Mouse (Mus musculus): ENCODE results near the gene Gipc2. TPM values are rescaled to one million over a fixed set of nuclear protein-coding genes. Genes with fewer than 3 reads are reported as not detected.
"Not testable (repeated sequence)": the region's sequence is repeated elsewhere in the genome, so short reads cannot be mapped to it uniquely, and the experiment has no call there.

Gene Gipc2
- polyA plus RNA-seq, 1 experiment from 2014 or later: 12.3 TPM

GRCm38 (mm10) chr3:152204577-152204976 lies 38.5 kb upstream of the Gipc2 start:
- H3K27ac ChIP-seq (ENCODE audit: low read length): no peak overlapping the region
- 72% methylated on average over 3 of the region's 3 CpGs for WGBS
- no peaks in the 10 kb centered on the region for H3K9me3 ChIP-seq (ENCODE audit: control insufficient read depth, low read length)
- H3K36me3 ChIP-seq (ENCODE audit: control insufficient read depth, insufficient read depth, low read length): no peaks in the 10 kb centered on the region
- H3K27me3 ChIP-seq (ENCODE audit: control insufficient read depth, insufficient read depth, low read depth, low read length): no peaks in the 10 kb centered on the region
- H3K4me2 ChIP-seq (ENCODE audit: low read depth, low read length): no peak overlapping the region
- no peak overlapping the region for H3K4me3 ChIP-seq (ENCODE audit: low read length)
- 0 out of 2 replicates have a peak, but pooled peaks cover 3% of the 10 kb centered on the region for H3K4me1 ChIP-seq (replicated peaks; ENCODE audit: control insufficient read depth, insufficient read depth, low read length)
- H3K9ac ChIP-seq (ENCODE audit: low read length): no peak overlapping the region
- ATAC-seq (ENCODE audit: low read depth): no peak

GRCm38 (mm10) chr3:152203996-152204395 lies 38.0 kb upstream of the Gipc2 start:
- H3K4me2 ChIP-seq (ENCODE audit: low read depth, low read length): no peak overlapping the region
- no peak overlapping the region for H3K27ac ChIP-seq (ENCODE audit: low read length)
- H3K4me1 ChIP-seq (replicated peaks; ENCODE audit: control insufficient read depth, insufficient read depth, low read length): 0 out of 2 replicates have a peak, but pooled peaks cover under 1% of the 10 kb centered on the region
- H3K9me3 ChIP-seq (ENCODE audit: control insufficient read depth, low read length): no peaks in the 10 kb centered on the region
- H3K4me3 ChIP-seq (ENCODE audit: low read length): no peak overlapping the region
- WGBS: 41% methylated on average over 3 of the region's 3 CpGs
- H3K27me3 ChIP-seq (ENCODE audit: control insufficient read depth, insufficient read depth, low read depth, low read length): no peaks in the 10 kb centered on the region
- H3K36me3 ChIP-seq (ENCODE audit: control insufficient read depth, insufficient read depth, low read length): no peaks in the 10 kb centered on the region
- no peak for ATAC-seq (ENCODE audit: low read depth)
- H3K9ac ChIP-seq (ENCODE audit: low read length): no peak overlapping the region

GRCm38 (mm10) chr3:152203411-152203810 lies 37.4 kb upstream of the Gipc2 start:
- Histone ChIP-seq H3K27ac (ENCODE audit: low read length) (no peak overlapping the region), H3K9me3 (ENCODE audit: control insufficient read depth, low read length) (no peaks in the 10 kb centered on the region), H3K36me3 (ENCODE audit: control insufficient read depth, insufficient read depth, low read length) (no peaks in the 10 kb centered on the region), H3K4me3 (ENCODE audit: low read length) (no peak overlapping the region), H3K4me1 (replicated peaks; ENCODE audit: control insufficient read depth, insufficient read depth, low read length) (no peaks in the 10 kb centered on the region), H3K27me3 (ENCODE audit: control insufficient read depth, insufficient read depth, low read depth, low read length) (no peaks in the 10 kb centered on the region), H3K9ac (ENCODE audit: low read length) (no peak overlapping the region), H3K4me2 (ENCODE audit: low read depth, low read length) (no peak overlapping the region)
- ATAC-seq (ENCODE audit: low read depth): no peak
- WGBS: 80% methylated on average over 6 of the region's 6 CpGs

- H3K9ac ChIP-seq (ENCODE audit: low read length): no peak overlapping the region
- no peak overlapping the region for H3K4me2 ChIP-seq (ENCODE audit: low read depth, low read length)
- H3K9me3 ChIP-seq (ENCODE audit: control insufficient read depth, low read length): no peaks in the 10 kb centered on the region
- H3K4me3 ChIP-seq (ENCODE audit: low read length): no peak overlapping the region
- no peaks in the 10 kb centered on the region for H3K27me3 ChIP-seq (ENCODE audit: control insufficient read depth, insufficient read depth, low read depth, low read length)
- H3K36me3 ChIP-seq (ENCODE audit: control insufficient read depth, insufficient read depth, low read length): no peaks in the 10 kb centered on the region
- ATAC-seq (ENCODE audit: low read depth): no peak
- H3K27ac ChIP-seq (ENCODE audit: low read length): no peak overlapping the region
- H3K4me1 ChIP-seq (replicated peaks; ENCODE audit: control insufficient read depth, insufficient read depth, low read length): no peaks in the 10 kb centered on the region
These were observed 36.9 kb upstream of the Gipc2 start for GRCm38 (mm10) chr3:152202942-152203341.

- no peak for ATAC-seq (ENCODE audit: low read depth)
- H3K36me3 ChIP-seq (ENCODE audit: control insufficient read depth, insufficient read depth, low read length): no peaks in the 10 kb centered on the region
- H3K4me1 ChIP-seq (replicated peaks; ENCODE audit: control insufficient read depth, insufficient read depth, low read length): no peaks in the 10 kb centered on the region
- no peak overlapping the region for H3K4me3 ChIP-seq (ENCODE audit: low read length)
- H3K9ac ChIP-seq (ENCODE audit: low read length): no peak overlapping the region
- no peak overlapping the region for H3K4me2 ChIP-seq (ENCODE audit: low read depth, low read length)
- H3K27me3 ChIP-seq (ENCODE audit: control insufficient read depth, insufficient read depth, low read depth, low read length): no peaks in the 10 kb centered on the region
- no peak overlapping the region for H3K27ac ChIP-seq (ENCODE audit: low read length)
- WGBS: 72% methylated on average over 2 of the region's 2 CpGs
- H3K9me3 ChIP-seq (ENCODE audit: control insufficient read depth, low read length): no peaks in the 10 kb centered on the region
These were observed 35.6 kb upstream of the Gipc2 start for GRCm38 (mm10) chr3:152201651-152202050.

GRCm38 (mm10) chr3:152201181-152201580 lies 35.2 kb upstream of the Gipc2 start:
- no peak overlapping the region for H3K4me3 ChIP-seq (ENCODE audit: low read length)
- no peaks in the 10 kb centered on the region for H3K4me1 ChIP-seq (replicated peaks; ENCODE audit: control insufficient read depth, insufficient read depth, low read length)
- H3K4me2 ChIP-seq (ENCODE audit: low read depth, low read length): no peak overlapping the region
- no peaks in the 10 kb centered on the region for H3K36me3 ChIP-seq (ENCODE audit: control insufficient read depth, insufficient read depth, low read length)
- no peaks in the 10 kb centered on the region for H3K9me3 ChIP-seq (ENCODE audit: control insufficient read depth, low read length)
- no peak for ATAC-seq (ENCODE audit: low read depth)
- H3K27ac ChIP-seq (ENCODE audit: low read length): no peak overlapping the region
- 82% methylated on average over 3 of the region's 3 CpGs for WGBS
- H3K27me3 ChIP-seq (ENCODE audit: control insufficient read depth, insufficient read depth, low read depth, low read length): no peaks in the 10 kb centered on the region
- H3K9ac ChIP-seq (ENCODE audit: low read length): no peak overlapping the region

- WGBS: 67% methylated on average over 3 of the region's 3 CpGs
- no peak for ATAC-seq (ENCODE audit: low read depth)
- Histone ChIP-seq H3K4me3 (ENCODE audit: low read length) (no peak overlapping the region), H3K4me2 (ENCODE audit: low read depth, low read length) (no peak overlapping the region), H3K4me1 (replicated peaks; ENCODE audit: control insufficient read depth, insufficient read depth, low read length) (no peaks in the 10 kb centered on the region), H3K27me3 (ENCODE audit: control insufficient read depth, insufficient read depth, low read depth, low read length) (no peaks in the 10 kb centered on the region), H3K9me3 (ENCODE audit: control insufficient read depth, low read length) (no peaks in the 10 kb centered on the region), H3K36me3 (ENCODE audit: control insufficient read depth, insufficient read depth, low read length) (no peaks in the 10 kb centered on the region), H3K27ac (ENCODE audit: low read length) (no peak overlapping the region), H3K9ac (ENCODE audit: low read length) (no peak overlapping the region)
These were observed 33.1 kb upstream of the Gipc2 start for GRCm38 (mm10) chr3:152199125-152199524.

- H3K27ac ChIP-seq (ENCODE audit: low read length): not testable (repeated sequence)
These were observed 31.2 kb upstream of the Gipc2 start for GRCm38 (mm10) chr3:152197246-152197645.

GRCm38 (mm10) chr3:152193635-152194097 lies 27.6 kb upstream of the Gipc2 start:
- H3K27me3 ChIP-seq (ENCODE audit: control insufficient read depth, insufficient read depth, low read depth, low read length): no peaks in the 10 kb centered on the region
- peak overlapping the region; percentile 53 for H3K4me2 ChIP-seq (ENCODE audit: low read depth, low read length)
- peak; percentile 94 for ATAC-seq (ENCODE audit: low read depth)
- peak overlapping the region; percentile 60 for H3K4me3 ChIP-seq (ENCODE audit: low read length)
- no peaks in the 10 kb centered on the region for H3K36me3 ChIP-seq (ENCODE audit: control insufficient read depth, insufficient read depth, low read length)
- WGBS: under 1% methylated on average over 17 of the region's 17 CpGs
- H3K27ac ChIP-seq (ENCODE audit: low read length): peak overlapping the region; percentile 93
- H3K9me3 ChIP-seq (ENCODE audit: control insufficient read depth, low read length): no peaks in the 10 kb centered on the region
- H3K4me1 ChIP-seq (replicated peaks; ENCODE audit: control insufficient read depth, insufficient read depth, low read length): peaks cover 17% of the 10 kb centered on the region
- peak overlapping the region; percentile 71 for H3K9ac ChIP-seq (ENCODE audit: low read length)

More at GRCm38 (mm10) chr3:152197246-152197645, 31.2 kb upstream of the Gipc2 start:
- not testable (repeated sequence) for H3K4me3 ChIP-seq (ENCODE audit: low read length); H3K36me3 ChIP-seq (ENCODE audit: control insufficient read depth, insufficient read depth, low read length); H3K4me2 ChIP-seq (ENCODE audit: low read depth, low read length); ATAC-seq (ENCODE audit: low read depth); H3K9ac ChIP-seq (ENCODE audit: low read length); H3K4me1 ChIP-seq (replicated peaks; ENCODE audit: control insufficient read depth, insufficient read depth, low read length); H3K9me3 ChIP-seq (ENCODE audit: control insufficient read depth, low read length); H3K27me3 ChIP-seq (ENCODE audit: control insufficient read depth, insufficient read depth, low read depth, low read length)
- 42% methylated on average over 2 of the region's 2 CpGs for WGBS

GRCm38 (mm10) chr3:152193177-152193576 lies 27.1 kb upstream of the Gipc2 start:
- ATAC-seq (ENCODE audit: low read depth): no peak
- H3K4me3 ChIP-seq (ENCODE audit: low read length): peak overlapping the region; percentile 60
- peak overlapping the region; percentile 71 for H3K9ac ChIP-seq (ENCODE audit: low read length)
- H3K27ac ChIP-seq (ENCODE audit: low read length): peak overlapping the region; percentile 93
- no peaks in the 10 kb centered on the region for H3K27me3 ChIP-seq (ENCODE audit: control insufficient read depth, insufficient read depth, low read depth, low read length)
- peaks cover 18% of the 10 kb centered on the region for H3K4me1 ChIP-seq (replicated peaks; ENCODE audit: control insufficient read depth, insufficient read depth, low read length)
- peak overlapping the region; percentile 53 for H3K4me2 ChIP-seq (ENCODE audit: low read depth, low read length)
- 1% methylated on average over 7 of the region's 7 CpGs for WGBS
- no peaks in the 10 kb centered on the region for H3K36me3 ChIP-seq (ENCODE audit: control insufficient read depth, insufficient read depth, low read length)
- no peaks in the 10 kb centered on the region for H3K9me3 ChIP-seq (ENCODE audit: control insufficient read depth, low read length)

Data from lung, embryonic 16.5 days (tissue).